7 mouse cellular contexts compared by ENCODE assay signal in the genomic region with DNA sequence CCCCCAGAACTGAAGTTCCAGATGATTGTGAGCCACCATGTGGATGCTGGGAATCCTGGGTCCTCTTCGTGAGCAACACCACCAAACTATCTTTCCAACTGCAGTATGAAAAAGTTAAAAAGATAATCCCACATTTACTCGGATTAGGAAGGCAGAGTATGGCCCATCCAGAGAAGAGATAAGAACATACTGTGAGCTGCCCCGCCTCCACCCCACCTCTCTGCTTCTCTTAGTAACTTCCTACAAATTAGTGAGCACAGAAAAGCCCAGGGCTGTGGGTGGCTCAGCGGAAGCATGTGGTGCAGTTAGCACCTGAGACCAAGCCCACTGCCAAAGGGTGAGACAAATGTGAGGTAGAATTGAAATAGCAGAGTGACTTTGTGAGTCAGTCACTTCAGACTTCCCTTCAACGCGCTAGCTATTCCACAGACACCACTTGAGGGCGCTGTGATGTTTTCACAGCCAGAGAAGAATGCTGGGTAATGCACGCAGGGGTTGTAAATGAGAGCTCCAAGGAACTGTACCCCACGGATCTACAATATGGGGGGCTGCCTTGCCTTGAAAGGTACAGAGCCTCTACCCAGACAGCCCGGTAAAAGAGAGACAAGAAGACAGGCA.
DNase-seq lines count a peak whose midpoint lies in the region; ATAC-seq and TF ChIP-seq lines count a peak whose summit lies in the region.

No protein-coding gene starts in this region.

- H3K27ac ChIP-seq in thymus, adult 2 months (ENCODE audit: control insufficient read depth, insufficient read depth, low read length) = no peak overlapping the region
- no peak overlapping the region for H3K27ac ChIP-seq in bone marrow macrophage, adult 2 months (ENCODE audit: insufficient read depth, low read depth, low read length)
- no peak overlapping the region for H3K27ac ChIP-seq in layer of hippocampus, adult 2 months
- no peak overlapping the region for H3K27ac ChIP-seq in lung, postnatal 0 days (ENCODE audit: low read length)

- no peak overlapping the region for H3K4me2 ChIP-seq in lung, postnatal 0 days (replicated peaks; ENCODE audit: low read depth, low read length)

- 0 out of 2 replicates have a peak, but pooled peaks cover 3% of the 10 kb centered on the region for H3K4me1 ChIP-seq in thymus, adult 2 months (replicated peaks; ENCODE audit: control insufficient read depth, insufficient read depth, low read length)
- H3K4me1 ChIP-seq in bone marrow macrophage, adult 2 months (ENCODE audit: control insufficient read depth, insufficient read depth, low read length) = no peaks in the 10 kb centered on the region
- H3K4me1 ChIP-seq in lung, postnatal 0 days (ENCODE audit: insufficient read depth, low read depth, low read length) = no peaks in the 10 kb centered on the region

- DNase-seq in thymus, adult 2 months = peak; percentile 20
- no peak for DNase-seq in thymus, adult 18-20 months
- DNase-seq in gastrocnemius, postnatal 14 days = peak; percentile 20
- DNase-seq in layer of hippocampus, adult 2 months (ENCODE audit: low spot score in 2 of 2) = peak; percentile 16 to 56
- peak; percentile 8 for DNase-seq in lung, postnatal 0 days (ENCODE audit: low spot score)
- peak; percentile 3 for DNase-seq in telencephalon, adult 2 months (ENCODE audit: low read depth, low spot score)

- no peak for TF ChIP-seq EP300 in lung, postnatal 0 days (IDR thresholded peaks at IDR 0.05)

- no peak for ATAC-seq in lung, postnatal 0 days

- intact Hi-C loops in gastrocnemius, postnatal 14 days (cut with DNase I; ENCODE audit: low total_unique reads) = no loop called here

- H3K9ac ChIP-seq in lung, postnatal 0 days (replicated peaks; ENCODE audit: low read depth) = no peak overlapping the region

- no peak for TF ChIP-seq CTCF in thymus, adult 2 months (IDR thresholded peaks at IDR 0.05; ENCODE audit: borderline replicate concordance, control insufficient read depth, extremely low read depth, insufficient read depth, low read length, poor library complexity)
- peak; percentile 52; the same call in 1 of the 2 replicates for TF ChIP-seq CTCF in bone marrow macrophage, adult 2 months (IDR thresholded peaks at IDR 0.05; ENCODE audit: low read depth, low read length)
- TF ChIP-seq CTCF in layer of hippocampus, adult 2 months (conservative IDR thresholded peaks at IDR 0.05) = peak; percentile 80
- peak; percentile 60 for TF ChIP-seq CTCF in lung, postnatal 0 days (IDR thresholded peaks at IDR 0.05)

- WGBS in thymus, adult 2 months = 35% methylated on average over 10 of the region's 10 CpGs
- WGBS in lung, postnatal 0 days = 41% methylated on average over 10 of the region's 10 CpGs

- H3K4me3 ChIP-seq in thymus, adult 2 months (ENCODE audit: control insufficient read depth, insufficient read depth, low read length) = no peak overlapping the region
- H3K4me3 ChIP-seq in bone marrow macrophage, adult 2 months (ENCODE audit: insufficient read depth, low read length) = no peak overlapping the region
- H3K4me3 ChIP-seq in layer of hippocampus, adult 2 months = peak overlapping the region; percentile 26; the same call in 1 of the 2 replicates
- no peak overlapping the region for H3K4me3 ChIP-seq in lung, postnatal 0 days (ENCODE audit: low read depth, low read length)

- H3K9me3 ChIP-seq in lung, postnatal 0 days (ENCODE audit: low read length) = no peaks in the 10 kb centered on the region

- no peaks in the 10 kb centered on the region for H3K27me3 ChIP-seq in thymus, adult 2 months (ENCODE audit: control insufficient read depth, insufficient read depth, low read length)
- H3K27me3 ChIP-seq in lung, postnatal 0 days (replicated peaks; ENCODE audit: insufficient read depth, low read length) = no peaks in the 10 kb centered on the region

- TF ChIP-seq POLR2A in thymus, adult 2 months (IDR thresholded peaks at IDR 0.05; ENCODE audit: control insufficient read depth, extremely low read depth, insufficient read depth, low read length, poor library complexity) = no peak
- no peak for TF ChIP-seq POLR2A in bone marrow macrophage, adult 2 months (IDR thresholded peaks at IDR 0.05; ENCODE audit: borderline replicate concordance, low read depth, low read length)

- no peaks in the 10 kb centered on the region for H3K36me3 ChIP-seq in thymus, adult 2 months (ENCODE audit: control insufficient read depth, insufficient read depth, low read length)
- no peaks in the 10 kb centered on the region for H3K36me3 ChIP-seq in lung, postnatal 0 days (ENCODE audit: insufficient read depth, low read length)

Comparison
In these comparisons a context has a peak if more than half of its experiments do, and no peak if none do; other contexts are left out.
1. DNase-seq: peak in thymus, adult 2 months (single experiment), gastrocnemius, postnatal 14 days (single experiment), layer of hippocampus, adult 2 months (2 of 2), lung, postnatal 0 days (single experiment) and telencephalon, adult 2 months (single experiment); none in thymus, adult 18-20 months (0 of 2).